Mouse (Mus musculus) embryonic facial prominence, embryonic 14.5 days (tissue): ENCODE results near the gene Pigq. TPM values are rescaled to one million over a fixed set of nuclear protein-coding genes. Genes with fewer than 3 reads are reported as not detected.

ENCODE experiments used
- ATAC-seq: fragments of 200-750 bp; cut with Nextera tagmentation; 2 replicates; pipeline ENCODE4 v1.8.0; 2017; ENCODE audit warnings: low read depth, moderate number of reproducible peaks, moderate TSS enrichment
- DNase-seq: peaks from one replicate; pipeline ENCODE4 v3.0.0-alpha.2; 2015; ENCODE audit warnings: low spot score
- H3K27ac ChIP-seq: fragments of 300-500 bp; sonication (generic); replicated peaks from 2 replicates; pipeline ENCODE4 v1.5.1; 2014; ENCODE audit warnings: low read depth, mild to moderate bottlenecking, low read length, moderate library complexity
- H3K27me3 ChIP-seq: fragments of 300-500 bp; sonication (generic); replicated peaks from 2 replicates; pipeline ENCODE4 v1.6.1; 2014; ENCODE audit warnings: low read length; ENCODE audit not compliant: control insufficient read depth, insufficient read depth
- H3K36me3 ChIP-seq: fragments of 300-500 bp; sonication (generic); 2 replicates; pipeline ENCODE4 v1.6.1; 2014; ENCODE audit warnings: low read length, mixed read lengths; ENCODE audit not compliant: control insufficient read depth, insufficient read depth
- H3K4me1 ChIP-seq: fragments of 300-500 bp; sonication (generic); 2 replicates; pipeline ENCODE4 v1.6.1; 2014; ENCODE audit warnings: antibody characterized with exemption, low read length; ENCODE audit not compliant: control insufficient read depth, insufficient read depth
- H3K4me2 ChIP-seq: fragments of 300-500 bp; sonication (generic); 2 replicates; pipeline ENCODE4 v1.6.1; 2014; ENCODE audit warnings: low read depth, mild to moderate bottlenecking, low read length, moderate library complexity, mixed read lengths
- H3K4me3 ChIP-seq: fragments of 300-500 bp; sonication (generic); 2 replicates; pipeline ENCODE4 v1.5.1; 2014; ENCODE audit warnings: low read depth, mild to moderate bottlenecking, low read length
- H3K9ac ChIP-seq: fragments of 300-500 bp; sonication (generic); 2 replicates; pipeline ENCODE4 v1.6.1; 2014; ENCODE audit warnings: low read depth, mild to moderate bottlenecking, low read length, moderate library complexity, mixed read lengths
- H3K9me3 ChIP-seq: fragments of 300-500 bp; sonication (generic); 2 replicates; pipeline ENCODE4 v1.6.1; 2016; ENCODE audit warnings: low read length; ENCODE audit not compliant: control insufficient read depth
- WGBS: fragments of 180-500 bp; shearing (Covaris S2); extraction: QIAGEN DNeasy Blood & Tissue Kit; methylation state at CpG from one replicate; pipeline ENCODE4 v1.1.7; 2014; 5-methylcytosine and 5-hydroxymethylcytosine counted together
- polyA plus RNA-seq: library from polyadenylated mRNA; unstranded; fragments of >200 nt; fragmentation: Nextera tagmentation; extraction: Ambion mirVana; gene quantifications from 2 replicates; pipeline ENCODE4 v1.2.1, GENCODE M21; 2014

Pigq gene
- polyA plus RNA-seq, 1 experiment from 2014 or later: 51.8 TPM

GRCm38 (mm10) chr17:25922120-25922519, 22.6 kb downstream of the Pigq start:
- Histone ChIP-seq H3K27ac (no peak overlapping the region), H3K4me1 (peaks cover 12% of the 10 kb centered on the region), H3K9ac (no peak overlapping the region), H3K27me3 (no peaks in the 10 kb centered on the region), H3K4me3 (no peak overlapping the region), H3K4me2 (no peak overlapping the region), H3K36me3 (peaks cover 16% of the 10 kb centered on the region), H3K9me3 (no peaks in the 10 kb centered on the region)
- DNase-seq (no peak), ATAC-seq (no peak)
- WGBS: 81% methylated on average over 5 of the region's 5 CpGs

GRCm38 (mm10) chr17:25919786-25920642, 24.7 kb downstream of the Pigq start:
- Histone ChIP-seq H3K27me3 (no peaks in the 10 kb centered on the region), H3K4me2 (peak overlapping the region; percentile 91), H3K9ac (peak overlapping the region; percentile 90), H3K4me3 (peak overlapping the region; percentile 99), H3K36me3 (peaks cover 14% of the 10 kb centered on the region; the same call in 1 of the 2 replicates), H3K4me1 (peaks cover 12% of the 10 kb centered on the region), H3K27ac (peak overlapping the region; percentile 87), H3K9me3 (no peaks in the 10 kb centered on the region)
- ATAC-seq: peak; percentile 98
- 0% methylated on average over 29 of the region's 40 CpGs for WGBS
- peak; percentile 100 for DNase-seq

- H3K36me3 ChIP-seq: peaks cover 11% of the 10 kb centered on the region; the same call in 1 of the 2 replicates
- DNase-seq (peak; percentile 20), ATAC-seq (peak; percentile 89; the same call in 1 of the 2 replicates)
- peaks cover 12% of the 10 kb centered on the region for H3K4me1 ChIP-seq
- H3K27me3 ChIP-seq: no peaks in the 10 kb centered on the region
- peak within 1 kb of the TSS; percentile 90 for H3K9ac ChIP-seq
- 2% methylated on average over 17 of the region's 78 CpGs for WGBS
- peak within 1 kb of the TSS; percentile 99 for H3K4me3 ChIP-seq
- peak within 1 kb of the TSS; percentile 91 for H3K4me2 ChIP-seq
- no peaks in the 10 kb centered on the region for H3K9me3 ChIP-seq
- peak within 1 kb of the TSS; percentile 87 for H3K27ac ChIP-seq
Observed at GRCm38 (mm10) chr17:25919144-25919785, 25.5 kb downstream of the Pigq start, which contains the start of gene Rab40c. TSS of gene Rab40c (minus strand) at chr17:25919727.

- no peaks in the 10 kb centered on the region for H3K27me3 ChIP-seq
- no peak for DNase-seq
- peak overlapping the region; percentile 99 for H3K4me3 ChIP-seq
- peak overlapping the region; percentile 91 for H3K4me2 ChIP-seq
- H3K4me1 ChIP-seq: peaks cover 12% of the 10 kb centered on the region
- peaks cover 14% of the 10 kb centered on the region; the same call in 1 of the 2 replicates for H3K36me3 ChIP-seq
- no peaks in the 10 kb centered on the region for H3K9me3 ChIP-seq
- peak overlapping the region; percentile 90 for H3K9ac ChIP-seq
- no peak overlapping the region for H3K27ac ChIP-seq
- 81% methylated on average over 9 of the region's 9 CpGs for WGBS
- ATAC-seq: no peak
Observed at GRCm38 (mm10) chr17:25918037-25918750, 26.5 kb downstream of the Pigq start.

- H3K4me2 ChIP-seq: no peak overlapping the region
- DNase-seq: no peak
- peaks cover 15% of the 10 kb centered on the region; the same call in 1 of the 2 replicates for H3K36me3 ChIP-seq
- no peaks in the 10 kb centered on the region for H3K27me3 ChIP-seq
- no peak overlapping the region for H3K9ac ChIP-seq
- WGBS: 82% methylated on average over 8 of the region's 8 CpGs
- H3K27ac ChIP-seq: no peak overlapping the region
- H3K9me3 ChIP-seq: no peaks in the 10 kb centered on the region
- no peak for ATAC-seq
- H3K4me1 ChIP-seq: peaks cover 12% of the 10 kb centered on the region
- no peak overlapping the region for H3K4me3 ChIP-seq
Observed at GRCm38 (mm10) chr17:25916931-25917647, 27.6 kb downstream of the Pigq start.

- Histone ChIP-seq H3K27ac (no peak overlapping the region), H3K27me3 (no peaks in the 10 kb centered on the region), H3K9ac (no peak overlapping the region), H3K4me1 (peaks cover 9% of the 10 kb centered on the region), H3K9me3 (no peaks in the 10 kb centered on the region), H3K4me2 (no peak overlapping the region), H3K4me3 (no peak overlapping the region), H3K36me3 (peaks cover 20% of the 10 kb centered on the region; the same call in 1 of the 2 replicates)
- no peak for DNase-seq
- no peak for ATAC-seq
- 76% methylated on average over 4 of the region's 4 CpGs for WGBS
Observed at GRCm38 (mm10) chr17:25914295-25914694, 30.4 kb downstream of the Pigq start.

GRCm38 (mm10) chr17:25913877-25914275, 30.9 kb downstream of the Pigq start:
- ATAC-seq (no peak), DNase-seq (no peak)
- no peak overlapping the region for H3K4me3 ChIP-seq
- H3K27ac ChIP-seq: no peak overlapping the region
- peaks cover 9% of the 10 kb centered on the region for H3K4me1 ChIP-seq
- H3K27me3 ChIP-seq: no peaks in the 10 kb centered on the region
- WGBS: 80% methylated on average over 1 of the region's 1 CpGs
- H3K4me2 ChIP-seq: 0 out of 2 replicates have a peak overlapping the region, but pooled peaks have one; percentile 5
- peaks cover 20% of the 10 kb centered on the region; the same call in 1 of the 2 replicates for H3K36me3 ChIP-seq
- no peak overlapping the region for H3K9ac ChIP-seq
- no peaks in the 10 kb centered on the region for H3K9me3 ChIP-seq
